Mouse (Mus musculus): ENCODE data around the gene Agap2.

The Agap2 gene

GRCm38 (mm10) chr10:127107563-127108261, 32.6 kb downstream of the Agap2 start:
- DNase-seq, result no peak

- DNase-seq, result no peak
Measured at GRCm38 (mm10) chr10:127108262-127108583, 33.1 kb downstream of the Agap2 start.

- DNase-seq, result no peak
Measured at GRCm38 (mm10) chr10:127111001-127111887, 36.2 kb downstream of the Agap2 start.

- no peak for DNase-seq
Measured at GRCm38 (mm10) chr10:127114408-127114807, 39.3 kb downstream of the Agap2 start.

GRCm38 (mm10) chr10:127115068-127115467, 40.0 kb downstream of the Agap2 start:
- no peak for DNase-seq

- no peak for DNase-seq
Measured at GRCm38 (mm10) chr10:127118470-127118869, 43.4 kb downstream of the Agap2 start.

- DNase-seq, result no peak
Measured at GRCm38 (mm10) chr10:127119229-127119628, 44.1 kb downstream of the Agap2 start.

GRCm38 (mm10) chr10:127120301-127121065, 45.4 kb downstream of the Agap2 start:
- DNase-seq, result no peak

- peak; percentile 98 for DNase-seq
Measured at GRCm38 (mm10) chr10:127121066-127121477, 46.0 kb downstream of the Agap2 start, which contains the start of gene Os9. Gene Os9, minus strand, starts transcription at chr10:127121131.

GRCm38 (mm10) chr10:127122018-127122417, 46.9 kb downstream of the Agap2 start:
- DNase-seq, result no peak

GRCm38 (mm10) chr10:127122784-127123435, 47.8 kb downstream of the Agap2 start:
- peak; percentile 34 for DNase-seq

GRCm38 (mm10) chr10:127123436-127123805, 48.3 kb downstream of the Agap2 start:
- peak; percentile 78 for DNase-seq

- DNase-seq, result peak; percentile 60
Measured at GRCm38 (mm10) chr10:127125210-127126001, 50.3 kb downstream of the Agap2 start.

- no peak for DNase-seq
Measured at GRCm38 (mm10) chr10:127126579-127126978, 51.5 kb downstream of the Agap2 start.

- DNase-seq, result no peak
Measured at GRCm38 (mm10) chr10:127127711-127128279, 52.7 kb downstream of the Agap2 start.

GRCm38 (mm10) chr10:127129431-127129830, 54.3 kb downstream of the Agap2 start:
- DNase-seq, result no peak

- no peak for DNase-seq
Measured at GRCm38 (mm10) chr10:127132469-127132868, 57.4 kb downstream of the Agap2 start.

- peak; percentile 40 for DNase-seq
Measured at GRCm38 (mm10) chr10:127134394-127135035, 59.4 kb downstream of the Agap2 start.

- no peak for DNase-seq
Measured at GRCm38 (mm10) chr10:127135118-127135836, 60.2 kb downstream of the Agap2 start.

GRCm38 (mm10) chr10:127136510-127136909, 61.4 kb downstream of the Agap2 start:
- DNase-seq, result no peak
